Mouse (Mus musculus) C2C12 (cell line): ENCODE measurements around the gene Gm42674. TPM values are rescaled to one million over a fixed set of nuclear protein-coding genes. Genes with fewer than 3 reads are reported as not detected.

Experiments used
- H3K27me3 ChIP-seq: one replicate; pipeline ENCODE4 v1.6.1; 2011; ENCODE audit not compliant: control insufficient read depth, insufficient read depth, insufficient read length
- H3K36me3 ChIP-seq: one replicate; pipeline ENCODE4 v1.6.1; 2011; ENCODE audit not compliant: control insufficient read depth, insufficient read depth
- H3K4me3 ChIP-seq: one replicate; pipeline ENCODE4 v1.5.1; 2011; ENCODE audit warnings: mild to moderate bottlenecking, control low read depth; ENCODE audit not compliant: poor library complexity, insufficient read depth, severe bottlenecking
- H3K79me2 ChIP-seq: one replicate; pipeline ENCODE4 v1.6.1; 2011; ENCODE audit not compliant: control insufficient read depth, insufficient read depth
- H3K79me3 ChIP-seq: one replicate; pipeline ENCODE4 v1.6.1; 2011; ENCODE audit warnings: low read depth, control low read depth
- H3ac ChIP-seq: one replicate; pipeline ENCODE3; 2011; ENCODE audit warnings: low read depth; ENCODE audit not compliant: control insufficient read depth, insufficient read length
- CEBPB ChIP-seq: IDR thresholded peaks from one replicate; pipeline ENCODE4 v1.6.1; 2011; ENCODE audit warnings: low read depth, mild to moderate bottlenecking, control low read depth, moderate library complexity
- CTCF ChIP-seq: IDR thresholded peaks from one replicate; pipeline ENCODE4 v1.5.1; 2011; ENCODE audit not compliant: control insufficient read depth, insufficient read depth, insufficient read length
- FOSL1 ChIP-seq: IDR thresholded peaks from one replicate; pipeline ENCODE4 v1.8.0; 2011; ENCODE audit warnings: mild to moderate bottlenecking, low read length; ENCODE audit not compliant: poor library complexity, insufficient read depth, severe bottlenecking
- MAX ChIP-seq: IDR thresholded peaks from one replicate; pipeline ENCODE4 v1.6.1; 2011; ENCODE audit warnings: mild to moderate bottlenecking, control low read depth
- MYOD1 ChIP-seq: IDR thresholded peaks from one replicate; pipeline ENCODE4 v1.6.1; 2011; ENCODE audit warnings: low read depth; ENCODE audit not compliant: control insufficient read depth, insufficient read length
- MYOG ChIP-seq: IDR thresholded peaks from one replicate; pipeline ENCODE4 v1.6.1; 2011; ENCODE audit not compliant: control insufficient read depth, insufficient read length; ENCODE audit errors: extremely low read depth
- USF1 ChIP-seq: IDR thresholded peaks from one replicate; pipeline ENCODE4 v1.6.1; 2011; ENCODE audit warnings: low read depth, mild to moderate bottlenecking, control low read depth, moderate library complexity
- polyA plus RNA-seq: library from polyadenylated mRNA; unstranded; fragments of >200 nt; fragmentation: generic; extraction: Trizol; gene quantifications from one replicate; pipeline ENCODE4 v1.2.1, GENCODE M21; 2012; ENCODE audit warnings: missing spikeins

Gene Gm42674
- polyA plus RNA-seq, 1 experiment, result 1.5 TPM

DNA sequence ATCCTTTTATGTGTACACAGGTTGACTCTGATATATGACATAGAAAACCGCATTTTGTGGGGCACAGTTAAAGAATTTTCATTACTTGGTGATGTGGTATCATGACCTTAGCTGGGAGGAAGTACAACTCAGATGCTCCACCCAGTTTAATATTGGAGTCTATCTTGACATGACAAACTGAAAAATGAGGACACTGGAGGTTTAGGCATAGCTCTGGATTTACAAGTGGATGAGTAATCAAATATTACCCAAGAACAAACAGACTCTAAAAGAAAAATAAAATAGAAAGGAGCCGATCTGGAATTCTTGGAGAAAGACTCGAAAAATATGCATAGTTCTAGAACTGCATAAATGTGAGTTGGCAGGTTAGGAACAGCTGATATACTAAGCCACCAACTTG lies 26.4 kb upstream of the Gm42674 start:
- TF ChIP-seq MAX, result no peak
- TF ChIP-seq FOSL1, result no peak
- no peak for TF ChIP-seq CTCF
- no peak for TF ChIP-seq USF1
- no peak for TF ChIP-seq MYOG
- TF ChIP-seq MYOD1, result no peak
- TF ChIP-seq CEBPB, result peak; percentile 82
- no peaks in the 10 kb centered on the region for H3K79me3 ChIP-seq
- no peaks in the 10 kb centered on the region for H3K36me3 ChIP-seq
- H3K4me3 ChIP-seq, result no peak overlapping the region
- no peaks in the 10 kb centered on the region for H3K27me3 ChIP-seq
- no peak overlapping the region for H3ac ChIP-seq
- no peaks in the 10 kb centered on the region for H3K79me2 ChIP-seq

DNA sequence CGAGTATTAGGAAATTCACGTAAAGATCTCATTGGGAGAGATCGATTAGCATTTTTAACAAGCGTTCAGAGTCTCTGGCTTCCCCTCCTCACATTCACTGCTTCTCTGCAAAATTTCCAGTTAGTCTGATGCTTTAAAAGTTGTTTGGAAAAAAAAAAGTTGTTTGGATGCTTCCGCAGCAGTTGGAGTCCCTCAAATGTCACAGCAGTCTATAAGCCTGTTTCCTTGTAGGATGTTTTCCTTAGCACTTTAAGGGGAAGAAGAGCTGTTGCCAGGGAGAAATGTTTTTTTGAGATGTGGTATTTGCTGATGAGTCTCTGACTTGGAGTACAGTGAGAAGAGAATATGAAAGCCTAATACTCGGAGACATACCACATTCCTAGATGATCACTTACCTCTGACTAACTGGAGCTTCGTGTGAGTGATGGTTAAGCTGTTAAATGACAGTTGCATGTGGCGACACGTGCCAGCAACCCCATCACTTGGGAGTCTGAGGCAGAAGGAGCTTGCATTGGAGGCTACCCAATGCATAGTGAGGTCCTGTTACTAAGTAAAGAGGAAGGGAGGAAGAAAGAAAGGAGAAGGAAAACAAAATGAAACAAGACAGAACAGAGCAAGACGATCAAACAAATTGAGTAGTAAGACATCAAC lies 25.2 kb upstream of the Gm42674 start:
- no peaks in the 10 kb centered on the region for H3K79me3 ChIP-seq
- H3K4me3 ChIP-seq, result no peak overlapping the region
- H3K27me3 ChIP-seq, result no peaks in the 10 kb centered on the region
- H3K79me2 ChIP-seq, result no peaks in the 10 kb centered on the region
- H3K36me3 ChIP-seq, result no peaks in the 10 kb centered on the region
- TF ChIP-seq MYOD1, result peak; percentile 52
- TF ChIP-seq MAX, result peak; percentile 91
- TF ChIP-seq FOSL1, result no peak
- no peak for TF ChIP-seq CEBPB
- peak; percentile 48 for TF ChIP-seq USF1
- no peak for TF ChIP-seq MYOG
- H3ac ChIP-seq, result no peak overlapping the region

DNA sequence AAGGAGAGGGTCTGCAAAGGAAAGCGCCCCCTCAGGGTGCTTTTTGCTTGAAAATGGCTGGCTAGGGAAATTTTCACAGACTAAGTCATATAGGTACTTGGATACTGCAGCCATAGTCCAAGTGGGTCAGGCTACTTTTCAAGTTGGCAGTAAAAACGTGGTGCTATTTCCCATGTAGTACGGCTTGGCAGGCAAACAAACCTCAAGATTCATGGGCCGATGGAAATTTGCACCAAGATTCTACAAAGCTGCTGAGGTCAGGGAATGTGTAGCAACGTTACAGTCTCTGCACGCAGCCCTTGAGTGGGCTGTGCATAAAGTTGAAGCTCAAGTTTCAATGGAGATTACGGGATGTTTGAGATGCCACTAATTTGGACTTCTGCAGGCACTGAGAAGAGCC lies 22.3 kb upstream of the Gm42674 start:
- Histone ChIP-seq H3K36me3 (no peaks in the 10 kb centered on the region), H3K79me3 (no peaks in the 10 kb centered on the region), H3K79me2 (no peaks in the 10 kb centered on the region), H3K4me3 (no peak overlapping the region), H3K27me3 (no peaks in the 10 kb centered on the region), H3ac (no peak overlapping the region)
- no peak for TF ChIP-seq CTCF
- no peak for TF ChIP-seq MYOD1
- TF ChIP-seq CEBPB, result no peak
- TF ChIP-seq MYOG, result no peak
- TF ChIP-seq USF1, result no peak
- TF ChIP-seq MAX, result no peak
- no peak for TF ChIP-seq FOSL1

DNA sequence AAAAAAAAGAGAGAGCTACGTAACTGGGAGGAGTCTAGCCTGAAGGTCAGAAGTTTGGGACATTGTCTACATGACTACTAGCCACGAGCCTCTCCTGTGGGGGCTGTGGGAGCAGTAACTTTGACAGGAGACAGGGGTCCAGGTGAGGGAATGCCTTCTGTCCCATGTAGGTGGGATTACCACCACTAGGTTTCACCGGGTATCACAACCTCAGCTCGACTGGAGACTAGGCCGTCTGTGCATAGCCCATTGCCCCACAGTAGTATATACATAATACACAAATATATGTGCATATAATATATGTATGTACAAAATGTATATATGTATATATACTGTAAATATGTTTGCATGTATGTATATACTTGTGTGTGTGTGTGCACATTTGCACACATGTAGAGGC lies 20.6 kb upstream of the Gm42674 start:
- TF ChIP-seq MYOG, result no peak
- no peak for TF ChIP-seq FOSL1
- TF ChIP-seq CEBPB, result no peak
- no peak for TF ChIP-seq MAX
- no peak for TF ChIP-seq USF1
- TF ChIP-seq CTCF, result no peak
- TF ChIP-seq MYOD1, result no peak
- Histone ChIP-seq H3K4me3 (no peak overlapping the region), H3K27me3 (no peaks in the 10 kb centered on the region), H3ac (no peak overlapping the region), H3K79me2 (no peaks in the 10 kb centered on the region), H3K36me3 (no peaks in the 10 kb centered on the region), H3K79me3 (no peaks in the 10 kb centered on the region)

DNA sequence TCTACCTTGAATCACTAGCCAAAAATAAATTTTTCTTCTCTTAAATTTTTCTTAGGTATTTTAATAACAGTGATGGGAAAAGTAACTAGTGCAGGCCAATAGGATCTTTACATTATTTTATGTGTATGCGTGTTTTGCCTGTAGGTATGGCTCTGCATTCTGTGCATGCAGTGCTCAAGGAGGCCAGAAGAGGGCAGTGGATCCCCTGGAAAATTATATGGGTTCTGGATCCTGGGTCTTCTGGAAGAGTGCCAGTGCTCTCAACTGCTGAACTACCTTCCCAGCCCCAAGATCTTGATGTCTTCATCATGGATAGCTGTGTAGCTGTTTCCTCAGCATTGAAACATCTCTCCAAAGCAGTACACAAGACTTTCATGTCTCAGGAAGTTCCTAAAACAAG lies 19.5 kb upstream of the Gm42674 start:
- H3K79me2 ChIP-seq, result no peaks in the 10 kb centered on the region
- no peaks in the 10 kb centered on the region for H3K36me3 ChIP-seq
- no peak for TF ChIP-seq MYOG
- TF ChIP-seq MYOD1, result no peak
- no peak for TF ChIP-seq USF1
- no peak for TF ChIP-seq FOSL1
- TF ChIP-seq CEBPB, result no peak
- no peak for TF ChIP-seq CTCF
- TF ChIP-seq MAX, result no peak
- H3K79me3 ChIP-seq, result no peaks in the 10 kb centered on the region
- no peak overlapping the region for H3K4me3 ChIP-seq
- no peak overlapping the region for H3ac ChIP-seq
- H3K27me3 ChIP-seq, result no peaks in the 10 kb centered on the region

- Histone ChIP-seq H3K4me3 (no peak overlapping the region), H3K79me2 (no peaks in the 10 kb centered on the region), H3ac (no peak overlapping the region), H3K27me3 (no peaks in the 10 kb centered on the region), H3K79me3 (no peaks in the 10 kb centered on the region), H3K36me3 (no peaks in the 10 kb centered on the region)
- no peak for TF ChIP-seq FOSL1
- TF ChIP-seq CEBPB, result no peak
- TF ChIP-seq CTCF, result no peak
- TF ChIP-seq MAX, result no peak
- no peak for TF ChIP-seq MYOG
These were observed 19.1 kb upstream of the Gm42674 start for GRCm38 (mm10) chr3:90582556-90582955.
